Mouse (Mus musculus): Measurements from ENCODE around the gene Tab1.

The Tab1 gene

DNA sequence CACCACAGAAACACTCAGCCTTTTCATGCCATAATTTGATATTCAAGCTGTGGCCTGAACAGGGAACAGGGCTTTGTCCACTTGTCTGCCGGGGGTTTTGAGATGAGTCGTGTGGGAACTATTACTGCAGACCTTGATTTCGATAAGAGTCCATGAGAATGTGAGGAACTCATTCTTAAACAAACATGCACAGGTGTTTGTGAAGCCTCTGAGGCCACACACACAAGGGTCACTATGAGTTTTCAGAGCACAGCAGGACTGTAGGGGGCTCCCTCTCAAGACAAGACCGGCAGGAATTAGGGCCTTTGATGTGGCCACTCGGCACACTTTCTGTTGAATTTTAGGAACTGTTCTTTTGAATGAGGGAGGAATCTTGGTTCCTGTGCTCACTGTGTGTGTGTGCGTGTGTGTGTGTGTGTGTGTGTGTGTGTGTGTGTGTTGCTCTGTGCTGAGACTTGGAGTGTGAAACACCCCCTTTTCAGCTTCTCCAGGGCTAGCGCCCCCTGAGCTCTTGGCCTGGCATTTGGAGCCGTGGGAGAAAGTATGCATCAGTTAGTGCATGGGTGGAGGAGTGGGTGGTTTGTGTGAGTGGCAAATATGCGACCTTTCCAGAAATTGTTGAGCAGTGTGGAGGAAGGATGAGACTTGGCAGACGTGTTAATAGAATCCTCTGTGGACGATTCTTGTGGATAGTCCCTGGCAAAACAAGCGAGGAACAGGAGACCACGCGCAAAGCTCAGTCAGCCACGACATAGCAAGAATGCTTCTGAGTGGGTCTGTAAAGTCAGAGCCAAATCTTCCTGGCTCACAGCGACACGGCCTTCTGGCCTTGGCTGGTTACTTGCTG lies 5.2 kb downstream of the Tab1 start:
- peak; percentile 54 to 62 for DNase-seq (ENCODE audit: low spot score in 2 of 2)

DNA sequence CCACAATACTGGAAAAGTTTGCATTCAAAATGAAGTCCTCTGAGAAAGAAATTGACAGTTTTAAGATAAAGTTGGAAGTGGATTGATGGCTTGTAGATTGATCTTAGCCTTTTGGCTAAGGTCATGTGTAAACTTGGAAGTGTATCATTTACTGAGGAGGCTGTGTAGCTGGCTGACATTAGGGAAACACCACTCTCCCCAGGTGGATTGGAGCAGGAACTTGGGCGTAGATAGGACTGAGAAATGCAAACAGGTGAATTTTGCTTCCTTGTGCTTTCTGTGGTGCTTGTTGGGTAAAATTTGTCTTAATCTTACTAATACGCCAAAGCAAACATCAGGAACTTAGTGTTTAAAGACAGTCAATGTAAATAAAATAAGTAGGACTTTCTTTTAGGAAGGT lies 7.4 kb downstream of the Tab1 start:
- no peak for DNase-seq (ENCODE audit: low spot score in 2 of 2)

GRCm38 (mm10) chr15:80140878-80141277 lies 8.0 kb downstream of the Tab1 start:
- DNase-seq (ENCODE audit: low spot score in 2 of 2), result no peak

DNA sequence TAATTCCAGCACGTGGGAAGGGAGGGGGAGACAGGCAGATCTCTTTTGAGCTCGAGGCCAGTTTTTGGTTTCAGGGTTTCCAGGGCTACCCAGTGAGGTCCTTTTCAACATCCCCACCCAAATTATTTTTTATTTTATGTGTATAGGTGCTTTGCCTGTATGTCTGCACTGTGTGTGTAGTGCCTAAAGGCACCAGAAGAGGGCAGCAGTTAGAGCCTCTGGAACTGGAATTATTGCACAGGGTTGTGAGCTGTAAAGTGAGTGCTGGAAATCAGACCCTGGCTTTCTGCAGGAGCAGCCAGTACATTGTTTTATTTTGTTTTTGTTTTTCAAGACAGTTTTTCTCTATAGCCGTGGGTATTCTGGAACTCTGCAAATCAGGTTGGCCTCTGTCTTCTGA lies 9.2 kb downstream of the Tab1 start:
- DNase-seq (ENCODE audit: low spot score in 2 of 2), result no peak

DNA sequence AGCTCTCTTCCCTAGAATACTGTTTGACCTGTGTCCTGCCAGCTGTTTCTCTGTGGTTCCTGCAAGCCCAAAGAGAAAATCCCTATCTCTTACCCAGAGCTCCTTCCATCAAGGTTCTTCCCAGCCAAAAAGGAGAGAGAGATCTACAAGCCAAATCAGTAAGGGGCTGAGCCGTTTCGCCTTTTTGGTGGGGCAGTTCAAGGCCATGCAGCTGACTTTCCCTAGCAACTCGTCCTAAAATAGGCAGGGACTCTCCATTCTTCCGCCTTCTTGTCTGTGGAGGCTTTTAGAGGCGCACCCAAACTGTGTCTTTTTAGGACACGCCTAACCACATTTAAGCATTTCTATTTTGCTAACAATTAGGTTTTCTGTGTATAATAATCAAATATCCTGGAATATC lies 10.8 kb downstream of the Tab1 start:
- no peak for DNase-seq (ENCODE audit: low spot score in 2 of 2)

GRCm38 (mm10) chr15:80145397-80145796 lies 12.5 kb downstream of the Tab1 start:
- no peak for DNase-seq (ENCODE audit: low spot score in 2 of 2)

- no peak for DNase-seq (ENCODE audit: low spot score in 2 of 2)
These were observed 13.2 kb downstream of the Tab1 start for GRCm38 (mm10) chr15:80146153-80146552.

DNA sequence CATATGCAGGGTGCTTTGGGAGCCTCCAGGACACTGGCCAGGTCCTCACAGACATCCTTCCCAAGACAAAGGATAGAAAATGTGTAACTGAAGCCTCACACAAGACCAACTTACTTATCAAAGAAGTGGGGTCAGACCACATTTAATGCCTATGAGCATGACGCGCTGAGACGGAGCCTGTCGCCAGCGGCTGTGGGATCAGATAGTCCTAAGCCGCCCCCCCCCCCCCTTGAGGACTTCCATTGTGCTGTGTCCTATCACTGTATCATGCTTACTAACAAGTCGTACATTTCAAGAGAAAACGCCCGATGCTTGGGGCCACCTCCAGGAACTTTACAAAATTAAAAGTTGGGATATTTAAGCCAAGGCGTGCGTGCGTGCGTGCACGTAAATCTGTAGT lies 14.2 kb downstream of the Tab1 start:
- DNase-seq (ENCODE audit: low spot score in 2 of 2), result no peak

- no peak for DNase-seq (ENCODE audit: low spot score in 2 of 2)
These were observed 14.6 kb downstream of the Tab1 start for GRCm38 (mm10) chr15:80147511-80147910.

- no peak for DNase-seq (ENCODE audit: low spot score in 2 of 2)
These were observed 15.6 kb downstream of the Tab1 start for GRCm38 (mm10) chr15:80148565-80148964.

GRCm38 (mm10) chr15:80149517-80149916 lies 16.6 kb downstream of the Tab1 start:
- DNase-seq (ENCODE audit: low spot score in 2 of 2), result no peak

- no peak for DNase-seq (ENCODE audit: low spot score in 2 of 2)
These were observed 19.7 kb downstream of the Tab1 start for GRCm38 (mm10) chr15:80152663-80153062.

DNA sequence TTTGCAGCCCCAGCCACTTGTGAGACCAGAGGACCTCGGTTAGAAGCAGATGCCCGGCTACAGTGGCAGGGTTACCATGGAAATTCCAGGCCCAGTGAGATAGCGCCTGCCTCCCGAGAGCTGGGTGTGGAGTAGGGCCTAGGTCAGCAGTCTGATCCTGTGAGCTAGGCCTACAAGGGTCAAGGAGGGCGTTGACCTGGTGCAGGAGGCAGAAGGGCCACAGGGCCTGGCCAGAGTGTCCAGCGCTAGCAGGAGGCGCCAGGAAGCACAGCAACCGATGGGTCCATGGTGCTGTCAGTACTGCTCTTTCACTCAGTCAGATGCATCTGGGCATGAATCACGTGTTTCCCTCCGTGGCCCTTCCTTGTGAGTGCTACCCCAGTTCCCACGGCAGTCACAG lies 20.8 kb downstream of the Tab1 start:
- no peak for DNase-seq (ENCODE audit: low spot score in 2 of 2)

DNA sequence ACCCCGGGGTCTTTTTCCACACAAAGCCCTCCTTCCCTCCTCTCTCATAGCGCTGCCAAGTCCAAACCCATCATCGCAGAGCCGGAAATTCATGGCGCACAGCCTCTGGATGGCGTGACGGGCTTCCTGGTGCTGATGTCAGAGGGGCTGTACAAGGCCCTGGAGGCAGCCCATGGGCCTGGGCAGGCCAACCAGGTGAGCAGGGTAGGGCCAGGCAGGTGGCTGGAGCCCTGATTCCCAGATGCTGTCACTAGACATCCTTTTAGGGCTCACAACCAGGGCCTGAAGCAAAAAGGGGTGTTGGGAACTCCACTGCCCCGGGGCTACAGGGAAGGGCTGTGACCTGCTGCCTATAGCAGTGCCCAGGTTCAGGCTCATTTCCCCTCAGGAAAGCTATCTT lies 22.8 kb downstream of the Tab1 start:
- DNase-seq (ENCODE audit: low spot score in 2 of 2), result no peak

- DNase-seq (ENCODE audit: low spot score in 2 of 2), result no peak
These were observed 24.4 kb downstream of the Tab1 start for GRCm38 (mm10) chr15:80157197-80157943.

DNA sequence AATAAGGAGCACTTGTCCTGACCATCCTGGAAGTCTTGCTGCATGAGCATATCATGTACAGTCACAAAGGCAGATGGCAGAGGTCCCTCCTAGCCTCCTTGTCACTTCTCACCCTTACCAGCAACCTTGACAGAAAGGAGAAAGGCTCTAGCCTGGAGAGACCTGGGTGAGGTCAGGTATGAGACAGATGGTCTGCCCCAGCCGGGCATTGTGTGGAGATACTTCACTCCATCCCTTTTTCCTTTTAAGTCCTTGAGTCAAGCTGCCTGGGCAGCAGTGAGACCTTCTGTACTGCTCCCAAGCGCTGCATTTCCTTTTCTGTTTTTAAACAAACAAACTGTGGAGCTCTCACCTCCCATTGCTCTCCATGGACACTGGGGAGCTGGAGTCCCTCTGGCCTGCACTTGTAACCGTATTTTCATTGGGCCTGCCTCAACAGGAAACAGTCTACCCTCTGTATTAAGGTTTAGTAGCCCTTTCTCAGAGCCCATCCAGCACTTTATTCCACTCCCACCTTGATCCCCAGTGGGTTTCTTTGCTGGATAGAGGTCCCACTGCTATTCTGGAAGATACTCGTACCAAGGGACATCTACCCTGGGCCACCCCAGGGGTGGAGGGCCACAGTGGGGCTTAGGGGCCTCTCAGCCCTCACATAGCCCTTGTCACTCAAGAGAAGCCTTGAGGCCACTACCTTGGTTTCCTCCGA lies 25.2 kb downstream of the Tab1 start:
- DNase-seq (ENCODE audit: low spot score in 2 of 2), result no peak

DNA sequence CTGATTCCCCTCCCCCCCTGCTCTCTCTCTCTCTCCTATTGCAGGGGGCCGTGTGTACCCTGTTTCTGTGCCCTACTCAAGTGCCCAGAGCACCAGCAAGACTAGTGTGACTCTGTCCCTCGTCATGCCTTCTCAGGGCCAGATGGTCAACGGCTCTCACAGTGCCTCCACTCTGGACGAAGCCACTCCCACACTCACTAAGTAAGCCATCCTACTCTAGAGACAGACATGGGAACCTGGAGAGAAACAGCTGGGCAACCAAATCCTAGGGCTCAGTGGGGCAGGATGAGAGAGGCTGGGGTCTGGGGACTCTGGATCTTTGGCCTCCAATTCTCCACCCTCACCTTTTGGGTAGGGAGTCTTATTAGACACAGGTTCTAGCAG lies 25.8 kb downstream of the Tab1 start:
- no peak for DNase-seq (ENCODE audit: low spot score in 2 of 2)

DNA sequence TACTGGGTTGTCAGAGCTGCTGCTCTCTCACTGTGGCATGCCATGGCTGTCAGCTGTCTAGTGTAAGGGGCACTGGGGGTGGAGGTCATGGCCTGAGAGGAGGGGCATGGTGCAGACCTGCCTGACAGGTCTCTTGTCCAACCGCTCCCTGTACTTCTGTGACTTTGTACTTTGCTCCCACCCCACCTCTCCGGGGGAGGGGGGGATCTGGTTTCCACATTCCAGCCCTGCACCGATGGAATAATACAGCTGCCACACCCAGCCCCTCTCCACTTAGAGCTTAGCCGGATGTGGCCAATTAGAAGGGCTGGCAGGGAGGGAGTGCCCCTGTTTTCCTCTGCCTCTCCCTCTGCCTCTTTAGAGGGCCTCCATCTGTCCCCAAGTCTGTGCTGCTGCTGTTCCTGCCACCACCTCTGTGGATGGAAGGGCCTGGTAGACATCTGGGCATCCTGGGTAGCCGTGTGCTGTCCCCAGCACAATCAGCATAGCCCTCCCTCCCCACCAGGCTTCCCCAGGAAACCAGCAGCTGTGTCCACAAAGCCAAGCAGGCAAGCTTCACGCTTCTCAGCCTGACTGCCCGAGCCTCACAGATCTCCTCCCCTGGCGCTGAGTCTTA lies 26.5 kb downstream of the Tab1 start:
- DNase-seq (ENCODE audit: low spot score in 2 of 2), result no peak

DNA sequence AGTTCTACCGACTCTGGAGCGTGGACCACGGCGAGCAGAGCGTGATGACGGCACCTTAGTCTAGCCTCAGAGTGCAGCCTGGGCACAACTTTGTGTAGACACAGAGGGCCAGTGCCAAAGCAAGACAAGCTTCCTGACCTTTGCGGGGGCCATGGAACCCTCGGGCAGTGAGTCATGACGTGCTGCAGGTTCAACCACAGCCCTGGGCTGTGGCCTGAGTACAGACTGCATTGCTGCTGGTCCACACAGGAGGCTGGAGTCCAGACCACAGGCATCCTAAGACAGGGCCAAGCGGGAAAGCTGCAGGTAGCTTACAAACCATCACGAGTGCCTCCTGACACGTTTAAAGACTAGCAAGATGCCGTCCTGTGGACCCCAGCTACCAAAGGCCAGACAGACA lies 27.3 kb downstream of the Tab1 start:
- DNase-seq (ENCODE audit: low spot score in 2 of 2), result no peak

DNA sequence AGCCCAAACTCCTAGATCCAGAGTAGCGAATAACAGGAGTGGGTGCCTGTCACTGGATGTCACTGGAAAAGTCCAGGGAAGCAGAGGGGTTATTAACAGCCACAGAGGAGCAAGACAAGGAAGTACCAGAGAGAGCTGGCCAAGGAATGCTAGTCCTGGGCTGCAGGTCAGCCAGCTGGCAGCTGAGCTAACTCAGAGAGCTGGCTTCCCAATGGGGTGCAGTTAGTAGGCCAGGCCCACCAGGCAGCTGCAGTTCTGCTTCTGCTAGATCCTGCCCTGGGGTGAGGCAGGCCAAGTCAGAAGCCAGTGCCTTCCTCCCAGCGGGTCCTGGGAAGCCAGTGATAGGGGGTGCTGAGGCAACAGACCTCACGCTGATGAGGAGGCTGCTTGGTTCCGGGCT lies 27.8 kb downstream of the Tab1 start:
- no peak for DNase-seq (ENCODE audit: low spot score in 2 of 2)

GRCm38 (mm10) chr15:80161199-80161598 lies 28.3 kb downstream of the Tab1 start:
- DNase-seq (ENCODE audit: low spot score in 2 of 2), result no peak

- DNase-seq (ENCODE audit: low spot score in 2 of 2), result no peak
These were observed 29.6 kb downstream of the Tab1 start for GRCm38 (mm10) chr15:80162401-80162964.
